Mouse (Mus musculus): ENCODE data around the gene Fam69b. TPM values are rescaled to one million over a fixed set of nuclear protein-coding genes. Genes with fewer than 3 reads are reported as not detected.

The Fam69b gene
- polyA plus RNA-seq (2015; fragmentation: Nextera tagmentation; extraction: Ambion mirVana), result 15.9 and 24.8 TPM in 2 replicates

DNA sequence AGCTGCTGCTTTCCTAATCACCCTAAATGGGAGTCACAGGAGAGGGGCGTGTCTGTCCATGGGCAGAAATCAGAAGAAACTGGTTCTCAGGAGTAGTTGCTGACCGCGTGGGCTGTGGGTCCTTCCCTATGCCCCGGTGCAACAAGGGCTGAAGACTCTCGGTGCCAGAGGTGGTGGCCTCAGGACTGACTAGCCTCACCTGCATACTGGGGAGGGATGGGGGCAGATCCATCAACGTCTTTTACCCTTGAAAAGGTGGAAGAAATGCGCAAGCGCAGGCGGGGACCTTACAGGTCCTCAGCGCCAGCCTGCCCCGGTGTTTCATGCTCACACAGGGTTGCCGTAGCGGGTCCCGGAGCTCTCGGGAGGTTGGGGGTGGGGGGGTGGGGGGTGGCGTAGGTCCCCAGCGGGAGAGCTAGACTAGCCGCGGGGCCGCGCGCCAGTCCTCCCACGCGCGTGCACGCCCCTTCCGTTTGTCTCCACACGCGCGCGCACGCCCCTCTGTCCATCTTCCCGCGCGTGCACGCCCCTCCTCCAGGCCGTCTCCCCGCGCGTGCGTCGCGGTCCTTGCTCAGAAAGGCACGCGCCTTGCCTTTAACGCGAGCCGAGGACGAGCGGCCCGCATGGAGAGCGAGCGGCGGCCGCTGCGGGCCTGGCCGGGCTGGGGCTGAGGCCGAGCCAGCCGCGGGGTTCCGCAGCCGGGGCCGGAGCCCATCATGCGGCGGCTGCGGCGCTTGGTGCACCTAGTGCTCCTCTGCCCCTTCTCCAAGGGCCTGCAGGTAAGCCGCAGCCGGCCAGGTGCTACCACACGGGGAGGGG is at the start of gene Fam69b:
Gene Fam69b, plus strand, starts transcription at position 537 of the 819 bp plus-strand sequence.

DNA sequence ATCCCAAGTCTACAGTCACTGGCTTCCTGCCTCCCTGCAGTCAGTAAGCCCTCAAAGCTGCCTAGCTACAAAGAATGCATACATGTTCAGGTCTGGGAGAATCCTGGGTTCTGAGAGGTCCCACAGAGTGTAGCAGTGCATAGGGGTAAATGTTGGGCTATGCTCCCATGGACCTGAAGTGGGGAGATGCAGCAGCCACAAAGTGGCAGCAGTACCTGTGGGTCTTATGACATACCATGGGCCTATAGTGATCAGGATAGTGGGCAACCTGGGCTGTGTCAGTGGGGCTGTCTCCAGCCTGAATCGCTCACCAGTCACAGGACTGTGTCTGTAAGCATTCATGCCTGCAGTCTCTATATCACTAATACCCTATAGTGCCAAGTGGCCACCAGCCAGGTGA is 48.5 kb upstream of the Fam69b start, which contains the start of gene Egfl7:
Gene Egfl7, plus strand, starts transcription at position 301 of the 400 bp plus-strand sequence.

GRCm38 (mm10) chr2:26586294-26587043 is 41.8 kb upstream of the Fam69b start, which contains the start of gene Gm20532:
Gene Gm20532, plus strand, starts transcription at chr2:26586639.

DNA sequence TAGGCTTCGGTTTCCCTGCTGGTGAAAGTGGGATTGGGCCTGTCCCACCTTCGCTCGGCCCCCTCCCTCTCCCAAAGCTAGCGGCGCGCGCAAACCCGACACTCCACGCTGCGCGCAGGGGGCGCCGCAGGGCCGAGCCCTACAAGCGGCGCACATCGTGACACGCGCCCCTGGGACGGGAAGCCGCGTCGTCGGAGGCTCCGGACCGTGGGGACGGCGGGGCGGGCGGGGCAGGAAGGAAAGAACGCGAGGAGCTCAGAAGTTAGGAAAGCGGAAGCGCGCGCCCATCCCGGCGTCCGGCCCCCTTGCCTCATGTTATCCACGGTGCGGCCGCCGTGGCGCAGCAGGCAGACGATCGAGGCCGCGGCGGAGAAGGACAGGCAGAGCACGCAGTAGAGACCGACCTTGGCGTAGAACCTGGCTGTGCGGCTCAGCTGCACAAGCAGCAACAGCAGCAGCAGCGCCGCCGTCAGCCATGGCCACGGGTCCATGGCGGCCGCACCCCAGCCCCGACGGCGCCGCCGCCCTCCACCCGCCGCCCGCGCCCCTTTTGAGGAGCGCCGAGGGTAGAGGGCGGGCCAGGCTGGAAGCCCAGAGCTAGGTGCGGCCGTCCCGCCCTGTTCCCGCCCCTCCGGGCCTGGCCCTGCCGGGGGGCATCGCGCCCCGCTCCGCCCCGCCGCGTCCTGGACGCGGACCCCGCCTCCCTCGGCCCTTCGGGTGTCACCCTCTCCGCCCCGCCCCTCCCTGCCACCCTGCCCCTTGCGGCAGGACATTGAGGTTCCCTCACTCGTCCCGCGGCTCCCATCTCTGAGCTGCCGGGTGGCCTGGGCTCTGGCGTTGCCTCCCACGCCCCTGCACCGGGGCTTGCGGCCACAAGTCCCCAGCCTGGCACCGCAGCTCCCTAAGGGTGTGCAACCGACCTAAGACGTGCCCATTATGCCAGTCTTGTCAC is 24.3 kb upstream of the Fam69b start, which contains the start of gene Agpat2:
Gene Agpat2, minus strand, starts transcription at position 698 of the 952 bp plus-strand sequence.

DNA sequence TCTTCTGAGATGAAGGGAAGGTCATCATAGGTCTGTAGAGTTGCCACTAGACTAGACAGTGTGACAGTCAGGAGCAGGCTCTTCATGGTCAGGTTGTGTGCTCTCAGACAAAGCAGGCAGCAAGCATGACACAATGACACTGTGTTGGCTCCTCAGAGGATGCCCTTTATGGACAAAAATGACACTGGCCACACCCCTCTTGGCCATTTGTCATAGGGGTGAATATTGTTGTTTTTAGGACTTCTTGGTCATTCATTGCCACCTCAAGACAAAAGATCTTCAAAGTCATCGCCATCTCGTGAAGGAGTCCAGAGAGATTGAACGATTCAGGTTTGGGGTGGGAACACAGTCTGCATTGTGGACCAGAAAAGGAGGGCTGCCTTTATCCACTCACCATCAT is 42.9 kb downstream of the Fam69b start, which contains the start of gene Lcn4:
Gene Lcn4, minus strand, starts transcription at position 101 of the 400 bp plus-strand sequence.

Small RNA genes lying within 50 kb of the gene (microRNA-seq; reads per million reads assigned to microRNA genes)
- gene Mir126a (ENCODE audit: borderline replicate concordance, insufficient number of aligned reads), result 1.4 reads per million
- not detected for gene Mir126b (ENCODE audit: borderline replicate concordance, insufficient number of aligned reads)

Other genes with a start within 250 kb of the Fam69b start
- gene Snapc4, start 247.8 kb upstream of the Fam69b start, polyA plus RNA-seq (2015; fragmentation: Nextera tagmentation; extraction: Ambion mirVana), result 9.4 and 15.4 TPM in 2 replicates
- gene Entr1, start 239.1 kb upstream of the Fam69b start, polyA plus RNA-seq (2015; fragmentation: Nextera tagmentation; extraction: Ambion mirVana), result 48.6 and 71.9 TPM in 2 replicates
- 55.5 and 106 TPM in 2 replicates for gene Pmpca, start 239.1 kb upstream of the Fam69b start, polyA plus RNA-seq (2015; fragmentation: Nextera tagmentation; extraction: Ambion mirVana)
- gene Inpp5e, start 219.3 kb upstream of the Fam69b start, polyA plus RNA-seq (2015; fragmentation: Nextera tagmentation; extraction: Ambion mirVana), result 11.2 and 17.7 TPM in 2 replicates
- 9.3 and 10.4 TPM in 2 replicates for gene Sec16a, start 183.2 kb upstream of the Fam69b start, polyA plus RNA-seq (2015; fragmentation: Nextera tagmentation; extraction: Ambion mirVana)
- gene Notch1, start 111.8 kb upstream of the Fam69b start, polyA plus RNA-seq (2015; fragmentation: Nextera tagmentation; extraction: Ambion mirVana), result 4.7 and 5.6 TPM in 2 replicates
- gene Egfl7, start 48.4 kb upstream of the Fam69b start, polyA plus RNA-seq (2015; fragmentation: Nextera tagmentation; extraction: Ambion mirVana), result 141 and 155 TPM in 2 replicates
- 0.19 TPM in 1 of 2 replicates, not detected in the other for gene Gm20532, start 41.8 kb upstream of the Fam69b start, polyA plus RNA-seq (2015; fragmentation: Nextera tagmentation; extraction: Ambion mirVana)
- gene Agpat2, start 24.0 kb upstream of the Fam69b start, polyA plus RNA-seq (2015; fragmentation: Nextera tagmentation; extraction: Ambion mirVana), result 63.4 and 95.9 TPM in 2 replicates
- gene Lcn4, start 42.8 kb downstream of the Fam69b start, polyA plus RNA-seq (2015; fragmentation: Nextera tagmentation; extraction: Ambion mirVana), result not detected in 2 replicates
- not detected in 2 replicates for gene Abo, start 236.5 kb downstream of the Fam69b start, polyA plus RNA-seq (2015; fragmentation: Nextera tagmentation; extraction: Ambion mirVana)